Mouse (Mus musculus) CH12.LX (cell line): ENCODE measurements at regions not wholly inside any gene's neighbourhood (a gene's known extent, or its start where the extent isn't known, plus 50 kb on each side); places are given as distances from the start of the nearest gene placed in this dataset.

Experiments used
- DNase-seq: peaks from one replicate; pipeline ENCODE4 v3.0.0-alpha.2; 2013; ENCODE audit errors: extremely low read depth
- H3K27ac ChIP-seq: 2 replicates; pipeline ENCODE4 v1.5.1; 2012; ENCODE audit warnings: low read depth, mild to moderate bottlenecking, control low read depth, moderate library complexity; ENCODE audit not compliant: insufficient read depth
- H3K27me3 ChIP-seq: replicated peaks from 2 replicates; pipeline ENCODE3; 2012; ENCODE audit warnings: inconsistent platforms
- H3K36me3 ChIP-seq, 2 experiments: replicated peaks in 1 of 2; 2 replicates each; pipeline versions ENCODE3 to v1.6.1; 2012; ENCODE audit warnings: inconsistent platforms in 1 of 2, low read length in 1 of 2, mild to moderate bottlenecking in 1 of 2, mixed read lengths in 1 of 2, moderate library complexity in 1 of 2; ENCODE audit not compliant: control insufficient read depth in 1 of 2, insufficient read depth in 1 of 2
- H3K4me1 ChIP-seq, 2 experiments: 2 replicates each; pipeline ENCODE4 v1.6.1; 2012; ENCODE audit warnings: inconsistent platforms in 1 of 2, moderate library complexity in 1 of 2; ENCODE audit not compliant: insufficient read depth in 2 of 2, control insufficient read depth in 1 of 2
- H3K4me2 ChIP-seq: 2 replicates; pipeline ENCODE4 v1.6.1; 2012; ENCODE audit warnings: low read depth, mild to moderate bottlenecking, control low read depth; ENCODE audit not compliant: poor library complexity, insufficient read depth, severe bottlenecking
- H3K4me3 ChIP-seq, 3 experiments: fragments of 150-350 bp in 1 of 3; sonication (generic) in 1 of 3; replicated peaks in 1 of 3; 2 replicates each; pipeline versions ENCODE3 to v1.5.1; 2011 to 2012; ENCODE audit warnings: low read depth in 2 of 3, low read length in 2 of 3, mild to moderate bottlenecking in 2 of 3, moderate library complexity in 2 of 3, control low read depth in 1 of 3, improper control_type of control experiment in 1 of 3, inconsistent platforms in 1 of 3, mixed read lengths in 1 of 3; ENCODE audit not compliant: poor library complexity in 1 of 3
- H3K79me2 ChIP-seq: replicated peaks from 2 replicates; pipeline ENCODE4 v1.6.1; 2012; ENCODE audit warnings: mild to moderate bottlenecking, moderate library complexity; ENCODE audit not compliant: control insufficient read depth, poor library complexity, insufficient read depth, severe bottlenecking; ENCODE audit errors: extremely low read depth
- H3K9ac ChIP-seq: 2 replicates; pipeline ENCODE4 v1.6.1; 2012; ENCODE audit warnings: low read depth, mild to moderate bottlenecking, control low read depth, moderate library complexity; ENCODE audit not compliant: insufficient read depth
- H3K9me3 ChIP-seq: replicated peaks from 2 replicates; pipeline ENCODE3; 2012; ENCODE audit warnings: low read length, inconsistent platforms, mixed read lengths
- BHLHE40 ChIP-seq: IDR thresholded peaks from 2 replicates; pipeline ENCODE4 v1.6.1; 2011; ENCODE audit warnings: mild to moderate bottlenecking, low read depth, low read length, improper control_type of control experiment
- CHD1 ChIP-seq: IDR thresholded peaks from 2 replicates; pipeline ENCODE4 v1.6.1; 2012; ENCODE audit warnings: low read depth, low read length, improper control_type of control experiment, inconsistent platforms
- CHD2 ChIP-seq: IDR thresholded peaks from 2 replicates; pipeline ENCODE4 v1.6.1; 2011; ENCODE audit warnings: low read length, improper control_type of control experiment
- E2F4 ChIP-seq: IDR thresholded peaks from 2 replicates; pipeline ENCODE4 v1.6.1; 2011; ENCODE audit warnings: low read depth, low read length, improper control_type of control experiment; ENCODE audit not compliant: insufficient replicate concordance
- EP300 ChIP-seq: IDR thresholded peaks from 2 replicates; pipeline ENCODE4 v1.6.1; 2011; ENCODE audit warnings: low read length, improper control_type of control experiment
- ETS1 ChIP-seq: conservative IDR thresholded peaks from 2 replicates; pipeline ENCODE4 v1.6.1; 2012; ENCODE audit warnings: low read depth, mild to moderate bottlenecking, inconsistent platforms, low read length, improper control_type of control experiment, moderate library complexity
- GABPA ChIP-seq: IDR thresholded peaks from 2 replicates; pipeline ENCODE4 v1.6.1; 2012; ENCODE audit warnings: low read depth, low read length, improper control_type of control experiment, inconsistent platforms; ENCODE audit not compliant: insufficient replicate concordance
- IRF4 ChIP-seq: IDR thresholded peaks from 2 replicates; pipeline ENCODE4 v1.6.1; 2014; ENCODE audit warnings: low read depth, mild to moderate bottlenecking, inconsistent platforms, low read length, improper control_type of control experiment
- KAT2A ChIP-seq: IDR thresholded peaks from 2 replicates; pipeline ENCODE4 v1.6.1; 2012; ENCODE audit warnings: low read length, improper control_type of control experiment, inconsistent platforms; ENCODE audit not compliant: insufficient replicate concordance
- MAFK ChIP-seq: IDR thresholded peaks from 2 replicates; pipeline ENCODE4 v1.6.1; 2011; ENCODE audit warnings: low read length, improper control_type of control experiment; ENCODE audit not compliant: insufficient replicate concordance
- MAX ChIP-seq: IDR thresholded peaks from 2 replicates; pipeline ENCODE4 v1.6.1; 2011; ENCODE audit warnings: low read length, improper control_type of control experiment
- MEF2A ChIP-seq: IDR thresholded peaks from 2 replicates; pipeline ENCODE4 v1.6.1; 2014; ENCODE audit warnings: low read depth, mild to moderate bottlenecking, inconsistent platforms, low read length, improper control_type of control experiment, borderline replicate concordance
- MXI1 ChIP-seq: IDR thresholded peaks from 2 replicates; pipeline ENCODE4 v1.6.1; 2011; ENCODE audit warnings: mild to moderate bottlenecking, low read depth, low read length, improper control_type of control experiment
- NELFE ChIP-seq: IDR thresholded peaks from 2 replicates; pipeline ENCODE4 v1.6.1; 2011; ENCODE audit warnings: low read depth, low read length, improper control_type of control experiment
- NRF1 ChIP-seq: IDR thresholded peaks from 2 replicates; pipeline ENCODE4 v1.6.1; 2014; ENCODE audit warnings: low read depth, mild to moderate bottlenecking, inconsistent platforms, low read length, improper control_type of control experiment, moderate library complexity
- PAX5 ChIP-seq: IDR thresholded peaks from 2 replicates; pipeline ENCODE4 v1.6.1; 2012; ENCODE audit warnings: low read length, inconsistent platforms, mixed read lengths
- POLR2A ChIP-seq: IDR thresholded peaks from 2 replicates; pipeline ENCODE4 v1.6.1; 2011; ENCODE audit warnings: low read depth, mild to moderate bottlenecking, improper control_type of control experiment, low read length
- POLR2AphosphoS2 ChIP-seq: IDR thresholded peaks from 2 replicates; pipeline ENCODE4 v1.6.1; 2011; ENCODE audit warnings: low read depth, low read length, improper control_type of control experiment
- RAD21 ChIP-seq: IDR thresholded peaks from 2 replicates; pipeline ENCODE4 v1.6.1; 2011; ENCODE audit warnings: low read depth, mild to moderate bottlenecking, low read length, improper control_type of control experiment, moderate library complexity
- SIN3A ChIP-seq: IDR thresholded peaks from 2 replicates; pipeline ENCODE4 v1.6.1; 2012; ENCODE audit warnings: low read length, improper control_type of control experiment, inconsistent platforms
- SMC3 ChIP-seq: IDR thresholded peaks from 2 replicates; pipeline ENCODE4 v1.6.1; 2011; ENCODE audit warnings: low read depth, low read length, improper control_type of control experiment
- TBP ChIP-seq: conservative IDR thresholded peaks from 2 replicates; pipeline ENCODE4 v1.6.1; 2011; ENCODE audit warnings: low read depth, low read length, improper control_type of control experiment
- TCF12 ChIP-seq: IDR thresholded peaks from 2 replicates; pipeline ENCODE4 v1.6.1; 2014; ENCODE audit warnings: low read depth, mild to moderate bottlenecking, inconsistent platforms, low read length, improper control_type of control experiment
- USF1 ChIP-seq: IDR thresholded peaks from 2 replicates; pipeline ENCODE4 v1.6.1; 2014; ENCODE audit warnings: low read depth, mild to moderate bottlenecking, inconsistent platforms, low read length, improper control_type of control experiment
- ZC3H11A ChIP-seq: IDR thresholded peaks from 2 replicates; pipeline ENCODE4 v1.6.1; 2012; ENCODE audit warnings: low read depth, mild to moderate bottlenecking, inconsistent platforms, low read length, improper control_type of control experiment
- ZKSCAN1 ChIP-seq: IDR thresholded peaks from 2 replicates; pipeline ENCODE4 v1.6.1; 2012; ENCODE audit warnings: low read depth, inconsistent platforms, low read length, improper control_type of control experiment, borderline replicate concordance
- ZMIZ1 ChIP-seq: IDR thresholded peaks from 2 replicates; pipeline ENCODE4 v1.6.1; 2012; ENCODE audit warnings: low read depth, mild to moderate bottlenecking, inconsistent platforms, low read length, improper control_type of control experiment
- ZNF384 ChIP-seq: IDR thresholded peaks from 2 replicates; pipeline ENCODE4 v1.6.1; 2012; ENCODE audit warnings: low read depth, low read length, improper control_type of control experiment, inconsistent platforms
- dilution Hi-C: fragments of 300-500 bp; cut with MboI; formaldehyde crosslinking; loops from 2 replicates; pipeline ENCODE4 v1.14.3; 2020; ENCODE audit warnings: low sequenced_read_pairs; ENCODE audit not compliant: extremely low pct_unique_long_range_greater_than_20kb, extremely low pct_ligation_motif_present
- in situ Hi-C: fragments of 300-500 bp; cut with MboI; formaldehyde crosslinking; loops from 3 replicates; pipeline ENCODE4 v1.14.3; 2019; ENCODE audit warnings: low sequenced_read_pairs, low pct_ligation_motif_present, low pct_unique_long_range_greater_than_20kb, mixed read lengths

DNA sequence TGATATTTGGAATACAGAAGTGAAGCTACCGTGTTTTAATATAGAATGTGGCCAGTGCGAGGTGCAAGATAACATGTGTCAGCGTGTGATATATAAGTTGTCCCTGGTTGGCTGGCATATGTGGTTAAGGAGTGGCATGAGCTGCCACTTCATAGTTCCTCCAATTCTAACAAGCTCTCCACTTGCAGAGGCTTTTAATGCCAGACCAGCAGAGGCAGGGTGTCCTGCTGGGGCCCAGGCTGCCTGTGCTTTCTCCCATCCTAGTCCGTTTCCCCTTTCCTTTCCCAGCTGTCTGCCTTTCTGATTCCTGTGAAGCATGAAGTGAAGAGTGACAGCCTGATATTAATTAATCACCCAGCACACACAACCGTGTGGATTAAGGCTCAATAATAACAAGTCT, 73.7 kb upstream of the Bcl6 start:
- Histone ChIP-seq H3K27ac (no peak overlapping the region), H3K9me3 (no peaks in the 10 kb centered on the region)
- in situ Hi-C loops: no loop called here
- TF ChIP-seq TCF12 (no peak), TBP (no peak), GABPA (no peak), SIN3A (no peak), EP300 (no peak), USF1 (no peak), IRF4 (no peak), E2F4 (no peak), MAFK (no peak), ZC3H11A (no peak), MXI1 (no peak), CHD1 (no peak), MEF2A (no peak), RAD21 (no peak), CHD2 (no peak), POLR2A (no peak), MAX (no peak), ZNF384 (no peak), NELFE (no peak)
- TF ChIP-seq, all 38 proteins: peak for 0
- no peaks in the 10 kb centered on the region for H3K79me2 ChIP-seq
- dilution Hi-C loops: no loop called here
- H3K9ac ChIP-seq: no peak overlapping the region
- H3K27me3 ChIP-seq: no peaks in the 10 kb centered on the region
- H3K4me1 ChIP-seq: peaks cover 0 to 4% of the 10 kb centered on the region in 2 experiments; a peak in 2 of 4 replicates
- H3K36me3 ChIP-seq: no peaks in the 10 kb centered on the region
- DNase-seq: no peak
- H3K4me3 ChIP-seq: no peak overlapping the region
- no peak overlapping the region for H3K4me2 ChIP-seq

DNA sequence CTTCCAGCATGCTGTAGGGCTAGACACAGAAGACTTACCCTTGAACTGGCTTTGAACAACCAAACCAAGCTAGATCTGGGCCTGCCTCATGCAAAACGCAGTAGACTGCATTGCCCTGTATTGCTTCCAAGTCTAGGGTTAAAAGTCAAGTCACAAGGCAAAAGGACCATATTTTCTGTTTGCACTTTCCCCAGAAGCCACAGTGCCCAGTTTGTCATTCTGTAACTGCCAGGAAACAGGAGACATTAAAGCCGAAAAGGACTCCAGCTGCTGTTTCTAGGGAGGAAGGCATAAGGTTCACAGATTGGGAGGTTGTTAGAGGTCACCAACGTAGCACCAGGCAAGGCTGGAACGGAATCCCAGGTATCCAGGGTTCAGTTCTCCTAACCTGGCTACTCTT, 72.8 kb upstream of the Bcl6 start:
- no peak overlapping the region for H3K9ac ChIP-seq
- no peak for DNase-seq
- no peaks in the 10 kb centered on the region for H3K36me3 ChIP-seq

More for the DNA sequence above, 72.8 kb upstream of the Bcl6 start:
- Histone ChIP-seq H3K27me3 (no peaks in the 10 kb centered on the region), H3K4me2 (no peak overlapping the region), H3K4me3 (no peak overlapping the region), H3K9me3 (no peaks in the 10 kb centered on the region), H3K79me2 (no peaks in the 10 kb centered on the region), H3K27ac (no peak overlapping the region), H3K4me1 (peaks cover 0 to 4% of the 10 kb centered on the region in 2 experiments; a peak in 2 of 4 replicates)
- in situ Hi-C loops (no loop called here), dilution Hi-C loops (no loop called here)
- TF ChIP-seq NRF1: no peak
- TF ChIP-seq MAX: no peak
- TF ChIP-seq ZMIZ1: no peak
- no peak for TF ChIP-seq ETS1
- no peak for TF ChIP-seq PAX5
- no peak for TF ChIP-seq ZNF384
- TF ChIP-seq KAT2A: no peak
- TF ChIP-seq TBP: no peak
- TF ChIP-seq ZC3H11A: no peak
- TF ChIP-seq SIN3A: no peak
- no peak for TF ChIP-seq USF1
- TF ChIP-seq POLR2A: no peak
- no peak for TF ChIP-seq NELFE
- no peak for TF ChIP-seq SMC3
- TF ChIP-seq E2F4: no peak
- TF ChIP-seq CHD1: no peak
- no peak for TF ChIP-seq BHLHE40
- no peak for TF ChIP-seq RAD21
- TF ChIP-seq POLR2AphosphoS2: no peak
- no peak for TF ChIP-seq ZKSCAN1
